Mouse (Mus musculus): ENCODE data around the gene Cryab.

GRCm38 (mm10) chr9:50797641-50798040 lies 46.5 kb downstream of the Cryab start:
- no peak for TF ChIP-seq CTCF (IDR thresholded peaks at IDR 0.05; ENCODE audit: low read depth)
- no peak for TF ChIP-seq EP300 (IDR thresholded peaks at IDR 0.05; ENCODE audit: low read depth)
